Mouse (Mus musculus): ENCODE measurements around the gene Fgf18.

- TF ChIP-seq CTCF (IDR thresholded peaks at IDR 0.05; ENCODE audit: insufficient read depth, low read depth, low read length) (no peak), POLR2A (IDR thresholded peaks at IDR 0.05; ENCODE audit: insufficient read depth, low read depth, low read length) (no peak)
Observed at GRCm38 (mm10) chr11:33138686-33139085, 8.5 kb downstream of the Fgf18 start.

Data from olfactory bulb, adult 2 months (tissue).